Mouse (Mus musculus) midbrain, embryonic 13.5 days (tissue): ENCODE measurements around the gene Scube1. TPM values are rescaled to one million over a fixed set of nuclear protein-coding genes. Genes with fewer than 3 reads are reported as not detected.

Experiments
- ATAC-seq: fragments of 200-750 bp; cut with Nextera tagmentation; 2 replicates; pipeline ENCODE4 v1.8.0; 2017; ENCODE audit warnings: mild to moderate bottlenecking, moderate TSS enrichment, moderate library complexity
- H3K27ac ChIP-seq: fragments of 300-500 bp; sonication (generic); 2 replicates; pipeline ENCODE4 v1.5.1; 2015; ENCODE audit warnings: inconsistent platforms, mild to moderate bottlenecking, moderate library complexity
- H3K27me3 ChIP-seq: fragments of 300-500 bp; sonication (generic); 2 replicates; pipeline ENCODE4 v1.6.1; 2015; ENCODE audit warnings: mild to moderate bottlenecking, inconsistent platforms
- H3K36me3 ChIP-seq: fragments of 300-500 bp; sonication (generic); 2 replicates; pipeline ENCODE4 v1.6.1; 2015; ENCODE audit warnings: mild to moderate bottlenecking, inconsistent platforms
- H3K4me1 ChIP-seq: fragments of 300-500 bp; sonication (generic); replicated peaks from 2 replicates; pipeline ENCODE4 v1.6.1; 2015; ENCODE audit warnings: inconsistent platforms
- H3K4me2 ChIP-seq: fragments of 300-500 bp; sonication (generic); replicated peaks from 2 replicates; pipeline ENCODE4 v1.6.1; 2015; ENCODE audit warnings: moderate library complexity, mild to moderate bottlenecking, inconsistent platforms
- H3K4me3 ChIP-seq: fragments of 300-500 bp; sonication (generic); replicated peaks from 2 replicates; pipeline ENCODE4 v1.5.1; 2015; ENCODE audit warnings: mild to moderate bottlenecking, inconsistent platforms
- H3K9ac ChIP-seq: fragments of 300-500 bp; sonication (generic); replicated peaks from 2 replicates; pipeline ENCODE4 v1.6.1; 2015; ENCODE audit warnings: mild to moderate bottlenecking, inconsistent platforms
- H3K9me3 ChIP-seq: fragments of 300-500 bp; sonication (generic); 2 replicates; pipeline ENCODE4 v1.6.1; 2016; ENCODE audit warnings: mild to moderate bottlenecking, inconsistent platforms
- WGBS: fragments of 180-500 bp; shearing (Covaris S2); methylation state at CpG from one replicate; pipeline ENCODE4 v1.1.7; 2015; 5-methylcytosine and 5-hydroxymethylcytosine counted together
- polyA plus RNA-seq: library from polyadenylated mRNA; unstranded; fragments of >200 nt; fragmentation: Nextera tagmentation; extraction: Ambion mirVana; gene quantifications from 2 replicates; pipeline ENCODE4 v1.2.1, GENCODE M21; 2015

The Scube1 gene
- polyA plus RNA-seq, 1 experiment from 2014 or later: 16.7 TPM

- Histone ChIP-seq H3K9ac (0 out of 2 replicates have a peak overlapping the region, but pooled peaks have one; percentile 83), H3K4me1 (peaks cover 34% of the 10 kb centered on the region), H3K4me3 (0 out of 2 replicates have a peak overlapping the region, but pooled peaks have one; percentile 82), H3K9me3 (no peaks in the 10 kb centered on the region), H3K36me3 (peaks cover 30% of the 10 kb centered on the region), H3K4me2 (peak overlapping the region; percentile 81), H3K27ac (no peak overlapping the region), H3K27me3 (no peaks in the 10 kb centered on the region)
- no peak for ATAC-seq
- WGBS: 80% methylated on average over 8 of the region's 8 CpGs
These were observed 132.3 kb downstream of the Scube1 start for GRCm38 (mm10) chr15:83592260-83593188.

- H3K4me2 ChIP-seq: no peak overlapping the region
- no peak for ATAC-seq
- no peak overlapping the region for H3K9ac ChIP-seq
- peaks cover 34% of the 10 kb centered on the region for H3K4me1 ChIP-seq
- H3K36me3 ChIP-seq: peaks cover 38% of the 10 kb centered on the region
- H3K27ac ChIP-seq: no peak overlapping the region
- H3K27me3 ChIP-seq: no peaks in the 10 kb centered on the region
- 89% methylated on average over 6 of the region's 6 CpGs for WGBS
- H3K9me3 ChIP-seq: no peaks in the 10 kb centered on the region
- no peak overlapping the region for H3K4me3 ChIP-seq
These were observed 133.1 kb downstream of the Scube1 start for GRCm38 (mm10) chr15:83591758-83592157.

GRCm38 (mm10) chr15:83590841-83591240 is 134.0 kb downstream of the Scube1 start:
- 89% methylated on average over 4 of the region's 4 CpGs for WGBS
- Histone ChIP-seq H3K27ac (no peak overlapping the region), H3K36me3 (peaks cover 47% of the 10 kb centered on the region), H3K9me3 (0 out of 2 replicates have a peak, but pooled peaks cover 9% of the 10 kb centered on the region), H3K9ac (0 out of 2 replicates have a peak overlapping the region, but pooled peaks have one; percentile 20), H3K4me2 (no peak overlapping the region), H3K4me1 (peaks cover 34% of the 10 kb centered on the region), H3K27me3 (no peaks in the 10 kb centered on the region), H3K4me3 (no peak overlapping the region)
- no peak for ATAC-seq

- no peak for ATAC-seq
- Histone ChIP-seq H3K9me3 (0 out of 2 replicates have a peak, but pooled peaks cover 9% of the 10 kb centered on the region), H3K4me1 (no peaks in the 10 kb centered on the region), H3K36me3 (peaks cover 92% of the 10 kb centered on the region), H3K9ac (no peak overlapping the region), H3K27ac (no peak overlapping the region), H3K4me2 (no peak overlapping the region), H3K27me3 (no peaks in the 10 kb centered on the region), H3K4me3 (no peak overlapping the region)
- 93% methylated on average over 6 of the region's 6 CpGs for WGBS
These were observed 140.0 kb downstream of the Scube1 start for GRCm38 (mm10) chr15:83584741-83585220.

- no peak for ATAC-seq
- H3K27ac ChIP-seq: no peak overlapping the region
- no peak overlapping the region for H3K4me3 ChIP-seq
- no peak overlapping the region for H3K4me2 ChIP-seq
- H3K9me3 ChIP-seq: 0 out of 2 replicates have a peak, but pooled peaks cover 9% of the 10 kb centered on the region
- no peaks in the 10 kb centered on the region for H3K27me3 ChIP-seq
- no peak overlapping the region for H3K9ac ChIP-seq
- peaks cover 98% of the 10 kb centered on the region for H3K36me3 ChIP-seq
- H3K4me1 ChIP-seq: no peaks in the 10 kb centered on the region
- 68% methylated on average over 8 of the region's 8 CpGs for WGBS
These were observed 141.2 kb downstream of the Scube1 start for GRCm38 (mm10) chr15:83583419-83584156.

GRCm38 (mm10) chr15:83582931-83583330 is 141.9 kb downstream of the Scube1 start:
- Histone ChIP-seq H3K27ac (no peak overlapping the region), H3K4me3 (no peak overlapping the region), H3K27me3 (no peaks in the 10 kb centered on the region), H3K9ac (no peak overlapping the region), H3K4me1 (no peaks in the 10 kb centered on the region), H3K4me2 (no peak overlapping the region), H3K36me3 (peaks cover 99% of the 10 kb centered on the region), H3K9me3 (0 out of 2 replicates have a peak, but pooled peaks cover 9% of the 10 kb centered on the region)
- WGBS: 85% methylated on average over 4 of the region's 4 CpGs
- no peak for ATAC-seq

GRCm38 (mm10) chr15:83576651-83577050 is 148.2 kb downstream of the Scube1 start:
- H3K36me3 ChIP-seq: peaks cover 74% of the 10 kb centered on the region
- no peaks in the 10 kb centered on the region for H3K4me1 ChIP-seq
- H3K4me3 ChIP-seq: no peak overlapping the region
- no peaks in the 10 kb centered on the region for H3K27me3 ChIP-seq
- WGBS: 96% methylated on average over 9 of the region's 9 CpGs
- no peak overlapping the region for H3K27ac ChIP-seq
- no peaks in the 10 kb centered on the region for H3K9me3 ChIP-seq
- no peak for ATAC-seq
- no peak overlapping the region for H3K9ac ChIP-seq
- H3K4me2 ChIP-seq: no peak overlapping the region

GRCm38 (mm10) chr15:83575543-83575942 is 149.3 kb downstream of the Scube1 start:
- no peak for ATAC-seq
- H3K4me3 ChIP-seq: no peak overlapping the region
- H3K36me3 ChIP-seq: peaks cover 63% of the 10 kb centered on the region
- no peak overlapping the region for H3K4me2 ChIP-seq
- H3K27ac ChIP-seq: no peak overlapping the region
- 95% methylated on average over 8 of the region's 8 CpGs for WGBS
- H3K27me3 ChIP-seq: no peaks in the 10 kb centered on the region
- no peaks in the 10 kb centered on the region for H3K4me1 ChIP-seq
- H3K9me3 ChIP-seq: no peaks in the 10 kb centered on the region
- H3K9ac ChIP-seq: no peak overlapping the region

- Histone ChIP-seq H3K4me1 (no peaks in the 10 kb centered on the region), H3K27me3 (no peaks in the 10 kb centered on the region), H3K9me3 (no peaks in the 10 kb centered on the region), H3K9ac (no peak overlapping the region), H3K4me3 (no peak overlapping the region), H3K27ac (no peak overlapping the region), H3K4me2 (no peak overlapping the region), H3K36me3 (peaks cover 56% of the 10 kb centered on the region)
- 90% methylated on average over 6 of the region's 6 CpGs for WGBS
- no peak for ATAC-seq
These were observed 150.0 kb downstream of the Scube1 start for GRCm38 (mm10) chr15:83574731-83575351.

GRCm38 (mm10) chr15:83573606-83574005 is 151.2 kb downstream of the Scube1 start:
- no peaks in the 10 kb centered on the region for H3K27me3 ChIP-seq
- no peak overlapping the region for H3K9ac ChIP-seq
- peaks cover 44% of the 10 kb centered on the region for H3K36me3 ChIP-seq
- no peaks in the 10 kb centered on the region for H3K9me3 ChIP-seq
- ATAC-seq: no peak
- H3K4me2 ChIP-seq: no peak overlapping the region
- no peak overlapping the region for H3K27ac ChIP-seq
- H3K4me3 ChIP-seq: no peak overlapping the region
- 96% methylated on average over 12 of the region's 12 CpGs for WGBS
- no peaks in the 10 kb centered on the region for H3K4me1 ChIP-seq

GRCm38 (mm10) chr15:83572132-83572531 is 152.7 kb downstream of the Scube1 start:
- peak; percentile 22; the same call in 1 of the 2 replicates for ATAC-seq
- Histone ChIP-seq H3K27ac (no peak overlapping the region), H3K4me2 (no peak overlapping the region), H3K36me3 (peaks cover 29% of the 10 kb centered on the region), H3K27me3 (no peaks in the 10 kb centered on the region), H3K9ac (no peak overlapping the region), H3K4me3 (no peak overlapping the region), H3K4me1 (no peaks in the 10 kb centered on the region), H3K9me3 (no peaks in the 10 kb centered on the region)
- 89% methylated on average over 4 of the region's 4 CpGs for WGBS
